Mouse (Mus musculus): ENCODE measurements around the gene Oxt. TPM values are rescaled to one million over a fixed set of nuclear protein-coding genes. Genes with fewer than 3 reads are reported as not detected.

The Oxt gene
- polyA plus RNA-seq, 1 experiment from 2014 or later = not detected

- H3K4me2 ChIP-seq = no peak overlapping the region
- no peaks in the 10 kb centered on the region for H3K27me3 ChIP-seq (replicated peaks)
- 79% methylated on average over 4 of the region's 4 CpGs for WGBS
- no peak overlapping the region for H3K9ac ChIP-seq
- no peak overlapping the region for H3K27ac ChIP-seq (replicated peaks)
- H3K4me3 ChIP-seq = no peak overlapping the region
- ATAC-seq (ENCODE audit: extremely low read depth, insufficient number of reproducible peaks, low FRiP score, low TSS enrichment) = no peak
- no peaks in the 10 kb centered on the region for H3K9me3 ChIP-seq
- peaks cover 70% of the 10 kb centered on the region for H3K36me3 ChIP-seq
- no peaks in the 10 kb centered on the region for H3K4me1 ChIP-seq
Observed at GRCm38 (mm10) chr2:130602195-130602594, 26.2 kb downstream of the Oxt start.

- Histone ChIP-seq H3K4me3 (no peak overlapping the region), H3K9me3 (no peaks in the 10 kb centered on the region), H3K27me3 (replicated peaks) (no peaks in the 10 kb centered on the region), H3K36me3 (peaks cover 47% of the 10 kb centered on the region), H3K9ac (no peak overlapping the region), H3K4me2 (no peak overlapping the region), H3K4me1 (no peaks in the 10 kb centered on the region), H3K27ac (replicated peaks) (no peak overlapping the region)
- ATAC-seq (ENCODE audit: extremely low read depth, insufficient number of reproducible peaks, low FRiP score, low TSS enrichment) = no peak
- WGBS = 65% methylated on average over 3 of the region's 3 CpGs
Observed at GRCm38 (mm10) chr2:130613091-130613490, 37.1 kb downstream of the Oxt start.

GRCm38 (mm10) chr2:130618972-130619371 is 43.0 kb downstream of the Oxt start:
- H3K27me3 ChIP-seq (replicated peaks) = no peaks in the 10 kb centered on the region
- H3K9ac ChIP-seq = no peak overlapping the region
- no peaks in the 10 kb centered on the region for H3K4me1 ChIP-seq
- H3K4me2 ChIP-seq = no peak overlapping the region
- WGBS = 90% methylated on average over 7 of the region's 7 CpGs
- no peak for ATAC-seq (ENCODE audit: extremely low read depth, insufficient number of reproducible peaks, low FRiP score, low TSS enrichment)
- peaks cover 76% of the 10 kb centered on the region for H3K36me3 ChIP-seq
- no peaks in the 10 kb centered on the region for H3K9me3 ChIP-seq
- no peak overlapping the region for H3K4me3 ChIP-seq
- H3K27ac ChIP-seq (replicated peaks) = no peak overlapping the region

Small RNA genes lying within 50 kb of the gene (microRNA-seq; reads per million reads assigned to microRNA genes)
- not detected for gene Gm23876

Other genes with a start within 250 kb of the Oxt start
- 34.6 and 40.6 TPM in 2 replicates for gene Cpxm1, start 178.6 kb upstream of the Oxt start, polyA plus RNA-seq (2015; fragmentation: Nextera tagmentation; extraction: Ambion mirVana)
- gene Gm28372, start 170.9 kb upstream of the Oxt start, polyA plus RNA-seq (2015; fragmentation: Nextera tagmentation; extraction: Ambion mirVana) = not detected in 2 replicates
- gene 1700020A23Rik, start 170.9 kb upstream of the Oxt start, polyA plus RNA-seq (2015; fragmentation: Nextera tagmentation; extraction: Ambion mirVana) = not detected in 2 replicates
- 0.11 TPM in 1 of 2 replicates, not detected in the other for gene Tmem239, start 169.7 kb upstream of the Oxt start, polyA plus RNA-seq (2015; fragmentation: Nextera tagmentation; extraction: Ambion mirVana)
- gene Vps16, start 151.8 kb upstream of the Oxt start, polyA plus RNA-seq (2015; fragmentation: Nextera tagmentation; extraction: Ambion mirVana) = 51.8 and 55.4 TPM in 2 replicates
- 7.0 and 7.1 TPM in 2 replicates for gene Pced1a, start 151.5 kb upstream of the Oxt start, polyA plus RNA-seq (2015; fragmentation: Nextera tagmentation; extraction: Ambion mirVana)
- gene Ptpra, start 125.9 kb upstream of the Oxt start, polyA plus RNA-seq (2015; fragmentation: Nextera tagmentation; extraction: Ambion mirVana) = 64.0 and 64.6 TPM in 2 replicates
- gene Mrps26, start 12.4 kb upstream of the Oxt start, polyA plus RNA-seq (2015; fragmentation: Nextera tagmentation; extraction: Ambion mirVana) = 71.8 and 72.3 TPM in 2 replicates
- gene Avp, start 6.4 kb downstream of the Oxt start, polyA plus RNA-seq (2015; fragmentation: Nextera tagmentation; extraction: Ambion mirVana) = not detected in 2 replicates
- gene Fastkd5, start 53.9 kb downstream of the Oxt start, polyA plus RNA-seq (2015; fragmentation: Nextera tagmentation; extraction: Ambion mirVana) = 11.9 and 12.0 TPM in 2 replicates
- gene Ubox5, start 53.9 kb downstream of the Oxt start, polyA plus RNA-seq (2015; fragmentation: Nextera tagmentation; extraction: Ambion mirVana) = 7.3 TPM in 2 replicates
- gene Lzts3, start 66.6 kb downstream of the Oxt start, polyA plus RNA-seq (2015; fragmentation: Nextera tagmentation; extraction: Ambion mirVana) = 1.5 and 1.8 TPM in 2 replicates
- 39.4 and 43.6 TPM in 2 replicates for gene Ddrgk1, start 88.5 kb downstream of the Oxt start, polyA plus RNA-seq (2015; fragmentation: Nextera tagmentation; extraction: Ambion mirVana)
- 80.9 and 83.2 TPM in 2 replicates for gene Itpa, start 91.4 kb downstream of the Oxt start, polyA plus RNA-seq (2015; fragmentation: Nextera tagmentation; extraction: Ambion mirVana)
- 0.12 and 0.19 TPM in 2 replicates for gene Slc4a11, start 121.3 kb downstream of the Oxt start, polyA plus RNA-seq (2015; fragmentation: Nextera tagmentation; extraction: Ambion mirVana)

Measured in heart, embryonic 13.5 days (tissue).